Mouse (Mus musculus): Measurements from ENCODE around the gene Gm21854. TPM values are rescaled to one million over a fixed set of nuclear protein-coding genes. Genes with fewer than 3 reads are reported as not detected.
"Not testable (repeated sequence)": the region's sequence is repeated elsewhere in the genome, so short reads cannot be mapped to it uniquely, and the experiment has no call there.

The Gm21854 gene
- not detected in 2 replicates for polyA plus RNA-seq (2015; fragmentation: Nextera tagmentation; extraction: Ambion mirVana)

DNA sequence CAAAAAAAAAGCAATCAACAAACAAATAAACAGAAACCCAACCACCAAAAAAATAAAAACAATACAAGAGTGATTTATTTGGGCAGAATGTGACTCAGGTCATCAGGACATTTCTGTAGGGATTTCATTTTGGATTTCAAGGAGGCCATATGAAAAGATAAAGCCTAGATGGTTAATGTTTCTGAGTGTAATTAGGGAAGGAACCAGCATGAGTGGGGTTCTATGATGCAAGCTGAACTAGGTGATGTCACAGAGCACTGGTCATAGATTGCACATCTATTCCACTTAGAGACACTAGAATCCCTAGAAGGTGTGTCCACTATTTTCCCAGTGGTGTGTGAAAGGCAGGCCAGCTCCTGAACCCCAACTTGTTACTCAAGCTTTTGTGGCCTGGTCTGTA is at the start of gene Gm21854:
TSS of gene Gm21854 (plus strand) at position 301 of the 400 bp plus-strand sequence.
- H3K27ac ChIP-seq; H3K4me2 ChIP-seq; H3K4me3 ChIP-seq; H3K4me1 ChIP-seq (replicated peaks); H3K27me3 ChIP-seq; H3K9me3 ChIP-seq; H3K9ac ChIP-seq; ATAC-seq (ENCODE audit: low FRiP score); H3K36me3 ChIP-seq: not testable (repeated sequence)

Other genes with a start within 250 kb of the Gm21854 start
- gene Gm20914, start 69.0 kb downstream of the Gm21854 start, polyA plus RNA-seq (2015; fragmentation: Nextera tagmentation; extraction: Ambion mirVana) = not detected in 2 replicates
- not detected in 2 replicates for gene Gm28171, start 136.4 kb downstream of the Gm21854 start, polyA plus RNA-seq (2015; fragmentation: Nextera tagmentation; extraction: Ambion mirVana)